Mouse (Mus musculus) lung, postnatal 0 days (tissue): ENCODE measurements around the gene Vmn1r143.
"Not testable (repeated sequence)": the region's sequence is repeated elsewhere in the genome, so short reads cannot be mapped to it uniquely, and the experiment has no call there.

ENCODE experiments used
- CTCF ChIP-seq: IDR thresholded peaks from 2 replicates; pipeline ENCODE4 v1.5.1; 2016; ENCODE audit warnings: antibody characterized with exemption, mild to moderate bottlenecking
- EP300 ChIP-seq: IDR thresholded peaks from 2 replicates; pipeline ENCODE4 v1.6.1; 2016; ENCODE audit warnings: antibody characterized with exemption, mild to moderate bottlenecking, control low read depth

GRCm38 (mm10) chr7:22201164-22201563 is 12.0 kb downstream of the Vmn1r143 start, which contains the start of gene Gm8653:
- TF ChIP-seq EP300, CTCF: not testable (repeated sequence)
